Comparison of ENCODE assay signal across 9 mouse cellular contexts in genomic region chr9:61733540-61733939, GRCm38 (mm10).
"Had no signal": no experiment of that assay in that cellular context is flagged by ENCODE, and none has a peak within 500 bp of the region (broad histone marks: within the 10 kb centered on the region; RNA-seq: fewer than 3 reads in every experiment).

No protein-coding gene starts in this region.

- H3K4me1 ChIP-seq: hindbrain, embryonic 13.5 days; midbrain, embryonic 13.5 days; stomach, embryonic 15.5 days had no signal

- ATAC-seq: hindbrain, postnatal 0 days; midbrain, embryonic 13.5 days had no signal

- H3K27me3 ChIP-seq: hindbrain, embryonic 13.5 days; limb, embryonic 15.5 days; midbrain, embryonic 13.5 days; stomach, embryonic 15.5 days had no signal

- DNase-seq: layer of hippocampus, adult 9-11 months; layer of hippocampus, postnatal 36 days; lung, adult 18-20 months; right cerebral cortex, postnatal 14 days had no signal

- H3K4me3 ChIP-seq: hindbrain, embryonic 13.5 days; limb, embryonic 15.5 days; midbrain, embryonic 13.5 days; stomach, embryonic 15.5 days had no signal

- H3K4me2 ChIP-seq: hindbrain, embryonic 13.5 days; limb, embryonic 15.5 days; midbrain, embryonic 13.5 days; stomach, embryonic 15.5 days had no signal

- H3K36me3 ChIP-seq: hindbrain, embryonic 13.5 days; limb, embryonic 15.5 days; midbrain, embryonic 13.5 days; stomach, embryonic 15.5 days had no signal

- H3K27ac ChIP-seq: hindbrain, embryonic 13.5 days; hindbrain, postnatal 0 days; limb, embryonic 15.5 days; midbrain, embryonic 13.5 days; stomach, embryonic 15.5 days had no signal

- H3K9me3 ChIP-seq: hindbrain, embryonic 13.5 days; limb, embryonic 15.5 days; stomach, embryonic 15.5 days had no signal

- H3K9ac ChIP-seq: hindbrain, embryonic 13.5 days; limb, embryonic 15.5 days; midbrain, embryonic 13.5 days; stomach, embryonic 15.5 days had no signal
